Mouse (Mus musculus): ENCODE measurements around the gene Rtl8a. TPM values are rescaled to one million over a fixed set of nuclear protein-coding genes. Genes with fewer than 3 reads are reported as not detected.

The Rtl8a gene
- total RNA-seq, 2 experiments from 2014 or later: 106 to 114 TPM

Other genes with a start within 250 kb of the Rtl8a start
- not detected for gene Etd, start 208.8 kb downstream of the Rtl8a start, total RNA-seq (2021)
- 10 to 100 TPM; 15.1 to 16.7 TPM for gene Rtl8c, start 35.6 kb downstream of the Rtl8a start, total RNA-seq (2021)
- gene Gm14597, start 34.7 kb downstream of the Rtl8a start, total RNA-seq (2021): not detected
- gene Rtl8b, start 26.7 kb upstream of the Rtl8a start, total RNA-seq (2021): 10 to 100 TPM; 87.2 to 94.8 TPM
- not detected for gene 4930502E18Rik, start 81.1 kb upstream of the Rtl8a start, total RNA-seq (2021)
- not detected for gene 1700013H16Rik, start 114.1 kb upstream of the Rtl8a start, total RNA-seq (2021)
- not detected for gene Zfp36l3, start 132.7 kb upstream of the Rtl8a start, total RNA-seq (2021)
- gene Xlr, start 154.0 kb upstream of the Rtl8a start, total RNA-seq (2021): 1 to 10 TPM in 1 of 2 experiments, under 1 TPM in 1; 0.75 to 1.1 TPM